Mouse (Mus musculus) hematopoietic stem cell, adult 5-6 weeks (primary cell): ENCODE measurements around the gene Tmem161a. TPM values are rescaled to one million over a fixed set of nuclear protein-coding genes. Genes with fewer than 3 reads are reported as not detected.

Source experiments
- ATAC-seq, 2 experiments: fragments of 125-278 bp in 1 of 2; replicated peaks in 1 of 2; 2 replicates each; pipeline ENCODE4 v1.8.0; 2016 to 2017; ENCODE audit warnings: inconsistent platforms in 2 of 2, mild to moderate bottlenecking in 2 of 2, moderate number of reproducible peaks in 2 of 2, low read depth in 1 of 2, moderate TSS enrichment in 1 of 2; ENCODE audit not compliant: low FRiP score in 2 of 2, poor library complexity in 2 of 2, severe bottlenecking in 2 of 2, insufficient read depth in 1 of 2, low TSS enrichment in 1 of 2
- total RNA-seq: library from RNA; stranded (forward); fragments of 172-1452, 232-1000 nt; gene quantifications from 2 replicates; pipeline ENCODE4 v1.2.3, GENCODE M21; 2017

The Tmem161a gene
- total RNA-seq, 1 experiment from 2014 or later = 17.1 TPM

DNA sequence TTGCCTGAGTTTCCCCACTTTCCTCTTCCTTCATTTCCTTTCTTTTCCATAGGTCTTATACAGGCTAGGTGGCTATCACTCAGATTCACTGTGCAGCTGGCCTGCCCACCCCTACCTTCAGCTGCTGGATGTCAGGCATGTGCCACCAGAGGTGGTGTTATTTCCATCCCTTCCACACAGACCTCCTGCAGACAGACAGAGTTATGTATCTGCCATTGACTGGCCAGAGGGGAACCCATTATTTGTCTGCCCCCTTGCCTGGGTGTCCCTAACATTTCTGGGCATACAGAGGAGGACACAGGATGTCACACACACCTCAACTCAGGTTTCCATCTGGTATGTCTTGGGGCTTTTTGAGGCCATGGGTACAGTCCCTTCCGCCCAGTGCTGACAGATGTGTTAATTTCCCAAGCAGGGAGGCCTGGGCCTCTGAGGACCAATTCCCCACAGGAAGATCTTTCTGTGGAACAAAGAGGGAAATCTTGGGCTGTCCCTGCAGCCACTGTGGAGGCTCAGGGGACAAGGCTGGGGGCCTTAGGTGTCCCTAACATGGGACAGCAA, 14.8 kb upstream of the Tmem161a start:
- ATAC-seq = no peak

DNA sequence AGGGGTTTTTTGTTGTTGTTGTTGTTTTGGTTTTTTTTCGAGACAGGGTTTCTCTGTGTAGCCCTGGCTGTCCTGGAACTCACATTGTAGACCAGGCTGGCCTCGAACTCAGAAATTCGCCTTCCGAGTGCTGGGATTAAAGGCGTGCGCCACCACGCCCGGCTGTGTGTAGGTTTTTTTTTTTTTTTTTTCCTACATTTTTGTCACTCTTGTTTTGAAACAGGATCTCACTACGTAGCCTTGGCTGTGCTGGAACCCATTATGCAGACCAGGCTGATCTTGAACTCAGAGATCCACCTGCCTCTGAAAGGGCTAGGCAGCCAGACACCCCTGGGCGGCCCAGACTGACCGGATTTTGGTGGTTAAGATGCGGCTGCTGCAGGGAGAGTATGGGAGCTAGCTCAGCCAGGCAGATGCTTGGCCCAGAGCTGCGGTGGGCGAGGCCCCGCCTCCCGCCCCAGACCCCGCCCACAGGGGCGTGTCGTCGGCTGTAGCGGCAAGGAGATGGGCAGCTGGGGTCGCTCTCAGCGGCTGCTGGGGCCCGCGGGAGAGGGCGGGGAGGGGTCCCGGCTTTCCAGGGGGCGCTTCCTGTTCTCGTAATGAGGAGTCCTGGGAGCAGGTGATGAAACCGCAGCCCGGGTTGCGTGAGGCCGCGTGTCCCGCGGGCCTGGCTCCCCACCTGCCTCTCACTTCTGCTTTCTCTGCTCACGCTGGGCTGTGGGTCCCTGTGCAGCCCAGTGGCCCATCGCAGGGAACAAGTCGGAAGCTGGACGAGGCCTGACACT, 13.9 kb upstream of the Tmem161a start:
- peak; percentile 86 to 91 for ATAC-seq

DNA sequence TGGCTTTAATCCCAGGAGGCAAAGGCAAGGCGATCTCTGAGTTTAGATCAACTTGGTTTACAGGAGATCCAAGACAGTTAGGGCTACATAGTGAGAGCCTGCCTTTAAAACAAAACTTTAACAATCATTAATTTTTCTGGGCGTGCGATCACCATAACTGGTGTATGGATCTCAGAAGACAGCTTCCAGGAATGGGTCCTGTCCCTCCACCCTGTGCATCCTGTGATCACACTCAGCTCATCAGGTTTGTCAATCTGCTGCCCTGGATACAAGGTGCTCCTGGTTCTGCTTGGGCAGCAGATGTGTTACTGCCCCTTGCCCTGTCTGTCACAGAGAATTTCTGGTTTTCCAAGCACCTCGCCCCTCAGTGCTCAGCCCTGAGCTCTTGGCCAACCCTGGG, 12.9 kb upstream of the Tmem161a start:
- ATAC-seq = no peak

DNA sequence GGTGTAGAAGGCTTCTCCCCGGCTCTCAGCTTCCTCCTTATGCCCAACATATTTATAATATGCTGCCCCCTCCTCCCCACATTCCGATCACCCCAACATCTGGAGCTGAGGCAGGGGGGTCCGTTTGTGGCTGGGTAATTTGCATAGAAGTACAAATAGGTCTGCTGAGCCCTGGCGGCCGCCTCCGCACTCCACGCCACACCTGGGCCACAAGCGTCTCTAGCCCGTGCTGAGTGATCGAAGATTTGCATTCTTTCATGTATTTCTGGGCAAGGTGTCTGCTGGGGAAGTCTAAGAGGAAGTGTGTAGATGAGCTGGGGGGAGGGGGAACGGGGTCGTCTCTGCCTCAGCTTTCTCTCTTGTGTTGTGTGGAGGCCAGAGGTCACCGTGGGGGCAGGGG, 12.1 kb upstream of the Tmem161a start:
- no peak for ATAC-seq

GRCm38 (mm10) chr8:70163316-70163715, 8.8 kb upstream of the Tmem161a start:
- no peak for ATAC-seq

- peak; percentile 76 to 83 for ATAC-seq
Observed at GRCm38 (mm10) chr8:70166504-70167110, 5.5 kb upstream of the Tmem161a start.

GRCm38 (mm10) chr8:70170116-70170515, 2.0 kb upstream of the Tmem161a start:
- no peak for ATAC-seq

GRCm38 (mm10) chr8:70170748-70171147, 1.4 kb upstream of the Tmem161a start:
- ATAC-seq = no peak

DNA sequence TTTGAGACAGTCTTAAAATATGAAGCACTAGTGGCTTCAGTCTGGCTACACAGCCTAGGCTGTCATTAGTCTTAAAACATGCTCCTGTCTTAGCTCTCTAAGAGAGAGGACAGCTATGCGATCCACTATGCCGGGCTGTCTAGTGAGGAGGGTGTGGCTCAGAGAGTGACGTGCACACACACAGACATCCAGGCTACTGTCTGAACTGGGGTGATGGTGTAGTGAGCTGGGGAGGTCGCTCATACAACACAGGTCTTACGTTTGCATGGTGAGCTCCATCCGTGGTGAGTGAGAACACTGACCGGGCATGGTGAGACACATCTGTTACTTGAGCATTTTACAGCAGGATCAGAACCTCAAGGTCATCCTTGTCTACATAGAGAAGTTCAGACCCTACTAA, 916 bp upstream of the Tmem161a start:
- no peak for ATAC-seq

DNA sequence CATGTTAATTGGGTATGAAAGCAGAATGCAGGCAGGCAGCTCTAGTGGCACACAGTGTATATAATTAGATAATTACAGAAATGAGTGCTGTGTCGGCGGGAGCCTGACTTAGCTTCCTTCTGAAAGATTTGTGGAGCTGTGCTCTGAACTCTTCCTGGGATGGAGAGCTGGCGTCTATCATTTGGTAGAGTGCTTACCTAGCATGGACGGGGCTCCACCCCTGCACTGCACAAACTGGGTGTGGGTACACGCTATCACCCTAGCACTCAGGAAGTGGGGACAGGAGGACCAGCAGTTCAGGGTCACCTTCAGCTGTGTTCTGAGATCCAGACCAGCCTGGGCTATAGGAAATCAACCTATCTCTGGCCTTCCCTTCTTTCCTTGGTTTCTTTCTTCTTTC, 1.2 kb downstream of the Tmem161a start:
- ATAC-seq = no peak

GRCm38 (mm10) chr8:70174079-70174478, 1.9 kb downstream of the Tmem161a start:
- ATAC-seq = no peak

GRCm38 (mm10) chr8:70178231-70178630, 6.1 kb downstream of the Tmem161a start:
- ATAC-seq = no peak

DNA sequence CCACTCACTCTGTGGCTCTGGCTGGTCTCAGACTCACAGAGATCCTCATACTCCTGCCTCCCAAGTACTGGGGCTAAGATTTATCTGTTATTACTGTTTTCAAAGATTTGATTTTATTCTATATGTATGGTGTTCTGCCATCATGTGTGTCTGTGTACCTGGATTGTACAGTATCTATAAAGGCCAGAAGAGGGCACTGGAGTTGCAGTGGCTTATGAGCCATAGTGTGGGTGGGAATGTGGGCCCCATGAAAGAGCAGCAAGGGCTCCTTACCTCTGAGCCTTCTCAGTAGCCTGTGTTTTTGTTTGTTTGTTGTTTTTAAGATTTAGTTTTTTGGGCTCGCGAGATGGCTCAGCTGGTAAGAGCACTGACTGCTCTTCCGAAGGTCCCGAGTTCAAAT, 6.9 kb downstream of the Tmem161a start:
- no peak; a peak in 1 of 4 replicates for ATAC-seq

- ATAC-seq = no peak
Observed at GRCm38 (mm10) chr8:70181212-70181902, 9.2 kb downstream of the Tmem161a start.

GRCm38 (mm10) chr8:70181903-70182252, 9.7 kb downstream of the Tmem161a start:
- no peak for ATAC-seq

- no peak for ATAC-seq
Observed at GRCm38 (mm10) chr8:70183194-70183593, 11.0 kb downstream of the Tmem161a start.

- no peak for ATAC-seq
Observed at GRCm38 (mm10) chr8:70188707-70189106, 16.6 kb downstream of the Tmem161a start.

- no peak for ATAC-seq
Observed at GRCm38 (mm10) chr8:70193238-70193637, 21.1 kb downstream of the Tmem161a start.
